Mouse (Mus musculus) CD4-positive, CD25-positive, alpha-beta regulatory T cell, adult 4 months (primary cell): Measurements from ENCODE around the gene Aqp7. TPM values are rescaled to one million over a fixed set of nuclear protein-coding genes. Genes with fewer than 3 reads are reported as not detected.
A peak's percentile ranks its signal among the peaks of the same experiment; 100 is the strongest.
"Not testable (repeated sequence)": the region's sequence is repeated elsewhere in the genome, so short reads cannot be mapped to it uniquely, and the experiment has no call there.

Experiments used
- ATAC-seq: one replicate; pipeline ENCODE4 v1.8.0; 2017
- polyA plus RNA-seq, 2 experiments: library from polyadenylated mRNA; unstranded; fragments of 100-300 nt; shearing (Covaris generic); gene quantifications; one replicate each; pipeline ENCODE4 v1.2.1; 2017

The Aqp7 gene
- not detected for polyA plus RNA-seq

- ATAC-seq = no peak
Observed at GRCm38 (mm10) chr4:41047524-41048271, at the start of gene Aqp7. TSS of gene Aqp7 (minus strand) at chr4:41048139.

GRCm38 (mm10) chr4:41097381-41097780, 49.4 kb upstream of the Aqp7 start:
- ATAC-seq = peak; percentile 41

- ATAC-seq = no peak
Observed at GRCm38 (mm10) chr4:41096794-41097193, 48.9 kb upstream of the Aqp7 start.

GRCm38 (mm10) chr4:41096169-41096568, 48.2 kb upstream of the Aqp7 start:
- no peak for ATAC-seq

GRCm38 (mm10) chr4:41094361-41094760, 46.4 kb upstream of the Aqp7 start:
- ATAC-seq = no peak

GRCm38 (mm10) chr4:41092958-41093357, 45.0 kb upstream of the Aqp7 start:
- ATAC-seq = no peak

GRCm38 (mm10) chr4:41091391-41091790, 43.5 kb upstream of the Aqp7 start:
- no peak for ATAC-seq

- ATAC-seq = no peak
Observed at GRCm38 (mm10) chr4:41089705-41090104, 41.8 kb upstream of the Aqp7 start.

- no peak for ATAC-seq
Observed at GRCm38 (mm10) chr4:41089189-41089588, 41.2 kb upstream of the Aqp7 start.

GRCm38 (mm10) chr4:41087459-41088298, 39.7 kb upstream of the Aqp7 start:
- ATAC-seq = no peak

GRCm38 (mm10) chr4:41086947-41087346, 39.0 kb upstream of the Aqp7 start:
- ATAC-seq = no peak

GRCm38 (mm10) chr4:41084819-41085218, 36.9 kb upstream of the Aqp7 start:
- no peak for ATAC-seq

GRCm38 (mm10) chr4:41082803-41083202, 34.9 kb upstream of the Aqp7 start:
- not testable (repeated sequence) for ATAC-seq

GRCm38 (mm10) chr4:41081733-41082132, 33.8 kb upstream of the Aqp7 start:
- no peak for ATAC-seq

GRCm38 (mm10) chr4:41078726-41079125, 30.8 kb upstream of the Aqp7 start:
- ATAC-seq = no peak

- no peak for ATAC-seq
Observed at GRCm38 (mm10) chr4:41074461-41074860, 26.5 kb upstream of the Aqp7 start.

GRCm38 (mm10) chr4:41073008-41073817, 25.3 kb upstream of the Aqp7 start:
- ATAC-seq = no peak

GRCm38 (mm10) chr4:41071500-41072429, 23.8 kb upstream of the Aqp7 start:
- no peak for ATAC-seq

GRCm38 (mm10) chr4:41065196-41065595, 17.3 kb upstream of the Aqp7 start:
- no peak for ATAC-seq

- ATAC-seq = no peak
Observed at GRCm38 (mm10) chr4:41063894-41064673, 16.1 kb upstream of the Aqp7 start.

GRCm38 (mm10) chr4:41063351-41063750, 15.4 kb upstream of the Aqp7 start:
- no peak for ATAC-seq
